Mouse (Mus musculus): ENCODE data around the gene Spen.

The Spen gene

GRCm38 (mm10) chr4:141474431-141474830 lies 64.0 kb downstream of the Spen start:
- no peak for DNase-seq (ENCODE audit: low spot score in 2 of 2)

GRCm38 (mm10) chr4:141472641-141473321 lies 65.6 kb downstream of the Spen start:
- DNase-seq (ENCODE audit: low spot score in 2 of 2): no peak

GRCm38 (mm10) chr4:141471491-141471890 lies 66.9 kb downstream of the Spen start:
- DNase-seq (ENCODE audit: low spot score in 2 of 2): no peak

- DNase-seq (ENCODE audit: low spot score in 2 of 2): no peak
Measured at GRCm38 (mm10) chr4:141469343-141469742, 69.1 kb downstream of the Spen start.

GRCm38 (mm10) chr4:141468576-141468975 lies 69.8 kb downstream of the Spen start:
- DNase-seq (ENCODE audit: low spot score in 2 of 2): no peak

- no peak for DNase-seq (ENCODE audit: low spot score in 2 of 2)
Measured at GRCm38 (mm10) chr4:141467581-141467927, 70.8 kb downstream of the Spen start.

- DNase-seq (ENCODE audit: low spot score in 2 of 2): no peak
Measured at GRCm38 (mm10) chr4:141466844-141467580, 71.4 kb downstream of the Spen start.

- no peak for DNase-seq (ENCODE audit: low spot score in 2 of 2)
Measured at GRCm38 (mm10) chr4:141466289-141466795, 72.1 kb downstream of the Spen start.

GRCm38 (mm10) chr4:141465512-141466288 lies 72.7 kb downstream of the Spen start:
- no peak for DNase-seq (ENCODE audit: low spot score in 2 of 2)

- no peak for DNase-seq (ENCODE audit: low spot score in 2 of 2)
Measured at GRCm38 (mm10) chr4:141464722-141465121, 73.7 kb downstream of the Spen start.

GRCm38 (mm10) chr4:141463472-141463871 lies 74.9 kb downstream of the Spen start:
- DNase-seq (ENCODE audit: low spot score in 2 of 2): no peak

- DNase-seq (ENCODE audit: low spot score in 2 of 2): no peak
Measured at GRCm38 (mm10) chr4:141461576-141461975, 76.8 kb downstream of the Spen start.

GRCm38 (mm10) chr4:141461088-141461487 lies 77.3 kb downstream of the Spen start:
- DNase-seq (ENCODE audit: low spot score in 2 of 2): no peak

GRCm38 (mm10) chr4:141460481-141460880 lies 77.9 kb downstream of the Spen start:
- no peak for DNase-seq (ENCODE audit: low spot score in 2 of 2)

GRCm38 (mm10) chr4:141459766-141460165 lies 78.6 kb downstream of the Spen start:
- DNase-seq (ENCODE audit: low spot score in 2 of 2): no peak

- no peak for DNase-seq (ENCODE audit: low spot score in 2 of 2)
Measured at GRCm38 (mm10) chr4:141458888-141459287, 79.5 kb downstream of the Spen start.

GRCm38 (mm10) chr4:141458236-141458635 lies 80.2 kb downstream of the Spen start:
- no peak for DNase-seq (ENCODE audit: low spot score in 2 of 2)

GRCm38 (mm10) chr4:141456193-141456938 lies 82.0 kb downstream of the Spen start:
- no peak for DNase-seq (ENCODE audit: low spot score in 2 of 2)

- no peak for DNase-seq (ENCODE audit: low spot score in 2 of 2)
Measured at GRCm38 (mm10) chr4:141455526-141455925, 82.9 kb downstream of the Spen start.

GRCm38 (mm10) chr4:141454581-141455350 lies 83.6 kb downstream of the Spen start:
- no peak for DNase-seq (ENCODE audit: low spot score in 2 of 2)

- no peak for DNase-seq (ENCODE audit: low spot score in 2 of 2)
Measured at GRCm38 (mm10) chr4:141451916-141452450, 86.4 kb downstream of the Spen start.
